Mouse (Mus musculus) megakaryocyte-erythroid progenitor cell, adult 5-6 weeks (primary cell): ENCODE measurements around the gene Papln. TPM values are rescaled to one million over a fixed set of nuclear protein-coding genes. Genes with fewer than 3 reads are reported as not detected.

Experiments used
- ATAC-seq: replicated peaks from 2 replicates; pipeline ENCODE4 v1.8.0; 2016; ENCODE audit warnings: mild to moderate bottlenecking, inconsistent platforms; ENCODE audit not compliant: severe bottlenecking, poor library complexity, low FRiP score, low TSS enrichment
- total RNA-seq, 2 experiments: library from RNA; stranded (forward) in 1 of 2; stranded (reverse) in 1 of 2; fragments of 200-1000, 215-1000 nt in 1 of 2; fragments of >200 nt in 1 of 2; fragmentation: Nextera tagmentation in 1 of 2; gene quantifications; 2 replicates each; pipeline ENCODE4 v1.2.3; 2014 to 2017

The Papln gene
- total RNA-seq (2014; fragmentation: Nextera tagmentation) (not detected in 2 replicates), total RNA-seq (2017) (not detected in 2 replicates)

DNA sequence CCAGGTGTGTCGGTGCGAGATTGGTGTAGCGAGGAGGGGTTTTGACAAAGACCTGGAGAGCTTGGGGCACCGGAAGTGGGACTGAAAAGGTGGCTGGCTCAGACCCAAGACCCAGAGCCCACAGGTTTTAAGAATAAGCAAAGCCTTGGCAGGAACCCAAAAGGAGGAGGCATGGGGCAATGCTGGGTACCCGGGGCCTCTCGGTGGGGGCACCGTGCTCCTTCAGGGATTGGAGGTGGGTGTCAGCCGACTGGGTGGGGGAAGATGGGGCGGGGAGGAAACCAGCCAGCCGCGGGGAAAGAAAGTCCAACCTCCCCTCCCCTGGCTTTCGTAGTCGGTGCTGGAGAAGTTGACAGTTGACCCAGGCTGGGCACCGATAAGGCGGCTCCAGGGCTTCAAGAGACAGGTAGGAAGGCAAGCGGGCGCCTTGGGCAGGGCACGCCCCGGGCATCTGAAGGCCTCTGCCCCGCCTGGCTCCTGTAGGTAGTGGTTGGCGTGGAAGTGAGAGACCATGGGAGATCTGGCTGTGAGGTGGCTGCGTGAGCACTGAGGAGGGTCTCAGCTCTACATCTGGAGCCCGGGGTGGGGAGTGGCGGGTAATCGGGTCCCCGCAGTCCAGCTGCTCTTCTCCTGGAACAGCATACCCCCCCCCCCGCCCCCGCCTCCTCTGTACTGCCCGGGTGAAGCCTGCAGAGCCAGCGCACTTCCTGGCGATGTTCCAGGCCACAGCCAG lies at the start of gene Papln:
TSS of gene Papln (plus strand) at position 324 of the 733 bp plus-strand sequence.
- ATAC-seq: peak; percentile 74

DNA sequence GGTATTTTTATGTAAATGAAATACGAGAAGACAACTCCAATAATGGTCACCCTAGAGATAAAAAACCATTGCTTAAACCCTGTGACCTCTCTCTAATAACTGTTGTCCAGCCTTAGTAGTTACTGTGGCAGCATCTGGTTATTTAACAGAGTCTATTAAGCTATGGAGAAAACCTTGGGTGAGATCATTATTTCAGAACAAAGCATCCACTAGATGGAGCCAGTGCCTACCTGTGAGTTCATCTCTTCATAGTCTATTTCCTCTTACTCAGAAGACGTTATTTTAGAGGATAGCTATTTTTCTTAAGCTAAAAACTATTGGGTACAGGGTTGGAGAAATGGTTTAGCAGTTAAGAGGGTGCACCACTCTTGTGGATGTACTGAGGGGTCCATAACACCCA lies 49.7 kb upstream of the Papln start:
- 0 out of 2 replicates have a peak, but pooled peaks have one; percentile 52 for ATAC-seq

DNA sequence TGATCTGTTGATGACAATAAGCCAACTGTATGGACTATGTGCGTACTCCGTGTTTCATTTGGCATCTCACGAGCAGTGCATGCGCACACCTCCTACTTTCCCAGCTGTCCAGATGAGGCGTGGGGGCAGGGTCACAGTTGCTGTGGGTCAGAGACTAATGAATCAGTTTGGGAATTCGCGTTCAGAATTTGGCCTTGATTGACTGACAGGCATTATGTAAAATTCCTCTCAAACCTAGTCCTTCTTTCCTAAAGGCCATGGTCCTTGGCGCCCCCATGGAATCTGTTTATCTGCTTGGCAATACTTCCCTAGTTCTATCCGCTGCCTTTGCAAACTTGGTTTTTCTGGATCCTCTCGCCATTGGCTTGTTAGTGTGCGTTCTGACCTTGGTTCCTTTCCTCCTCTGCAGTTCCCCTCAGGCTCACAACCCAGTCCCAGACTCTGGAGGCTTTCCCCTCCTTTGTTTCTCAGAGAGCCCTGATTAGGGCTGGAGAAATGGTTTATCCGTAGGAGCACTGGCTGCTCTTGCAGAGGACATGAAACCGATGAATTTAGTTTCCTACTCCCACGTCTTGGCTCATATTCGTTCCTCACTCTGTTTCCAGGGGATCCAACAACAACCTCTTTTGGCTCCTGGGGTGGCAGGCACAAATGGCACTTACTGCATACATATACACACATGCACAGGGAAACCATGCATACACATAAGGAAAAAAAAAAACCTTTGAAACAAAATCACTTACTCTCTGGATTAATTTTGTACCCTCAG lies 46.8 kb upstream of the Papln start:
- ATAC-seq: no peak

DNA sequence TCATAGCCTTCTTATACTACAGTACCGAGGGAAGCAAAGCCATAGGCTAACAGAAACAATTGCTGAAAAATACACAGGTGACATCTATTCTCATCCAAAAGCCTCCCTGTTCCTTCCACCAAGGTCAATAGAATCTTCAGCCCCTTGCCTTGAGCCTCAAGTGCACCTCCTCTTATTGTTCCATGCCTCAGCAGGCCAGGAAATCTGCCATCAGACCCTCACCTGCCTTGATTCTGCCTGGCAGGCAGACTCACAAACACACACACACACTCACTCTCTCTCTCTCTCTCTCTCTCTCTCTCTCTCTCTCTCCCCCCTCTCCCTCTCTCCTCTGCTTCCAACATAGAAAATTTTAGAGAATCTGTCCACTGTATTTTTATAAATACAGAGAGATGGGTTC lies 44.0 kb upstream of the Papln start:
- no peak for ATAC-seq

DNA sequence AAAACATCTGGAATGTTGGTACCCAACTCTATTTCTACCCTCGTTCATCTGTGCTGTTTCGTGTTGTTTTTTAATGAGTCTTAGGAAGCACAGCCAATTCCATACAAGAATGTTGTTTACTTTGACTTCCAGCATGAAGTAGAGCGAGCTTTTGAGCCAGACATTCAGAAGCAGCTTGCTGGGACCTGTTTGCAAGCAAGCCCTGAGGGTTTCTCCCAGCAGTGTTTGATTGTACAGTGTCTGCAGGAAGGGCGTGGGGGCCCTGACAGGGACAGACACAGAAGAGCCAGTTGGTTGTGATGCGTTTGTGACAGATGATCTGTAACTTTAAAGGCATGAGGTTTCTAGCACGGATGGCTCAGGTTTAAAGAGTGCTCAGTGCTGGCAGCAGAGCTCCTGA lies 42.2 kb upstream of the Papln start:
- ATAC-seq: no peak

DNA sequence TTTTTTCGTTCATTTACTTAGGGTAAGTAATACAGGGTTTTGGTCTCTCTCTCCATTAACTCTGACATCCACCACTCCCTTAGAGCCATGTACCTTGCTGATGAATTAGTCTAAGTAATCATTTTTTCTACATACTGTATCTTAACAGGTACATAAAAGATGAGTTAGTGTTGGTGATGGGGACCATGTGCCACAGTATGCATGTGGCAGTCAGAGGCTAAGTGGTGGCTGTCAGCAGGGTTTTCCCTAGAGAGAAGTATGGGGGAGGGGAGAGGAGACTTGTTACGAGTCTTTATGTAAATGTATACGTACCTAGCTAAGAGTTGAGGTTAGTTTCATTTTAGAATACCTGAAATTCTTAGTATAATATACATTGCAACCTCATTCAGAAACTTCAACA lies 40.4 kb upstream of the Papln start:
- ATAC-seq: no peak

DNA sequence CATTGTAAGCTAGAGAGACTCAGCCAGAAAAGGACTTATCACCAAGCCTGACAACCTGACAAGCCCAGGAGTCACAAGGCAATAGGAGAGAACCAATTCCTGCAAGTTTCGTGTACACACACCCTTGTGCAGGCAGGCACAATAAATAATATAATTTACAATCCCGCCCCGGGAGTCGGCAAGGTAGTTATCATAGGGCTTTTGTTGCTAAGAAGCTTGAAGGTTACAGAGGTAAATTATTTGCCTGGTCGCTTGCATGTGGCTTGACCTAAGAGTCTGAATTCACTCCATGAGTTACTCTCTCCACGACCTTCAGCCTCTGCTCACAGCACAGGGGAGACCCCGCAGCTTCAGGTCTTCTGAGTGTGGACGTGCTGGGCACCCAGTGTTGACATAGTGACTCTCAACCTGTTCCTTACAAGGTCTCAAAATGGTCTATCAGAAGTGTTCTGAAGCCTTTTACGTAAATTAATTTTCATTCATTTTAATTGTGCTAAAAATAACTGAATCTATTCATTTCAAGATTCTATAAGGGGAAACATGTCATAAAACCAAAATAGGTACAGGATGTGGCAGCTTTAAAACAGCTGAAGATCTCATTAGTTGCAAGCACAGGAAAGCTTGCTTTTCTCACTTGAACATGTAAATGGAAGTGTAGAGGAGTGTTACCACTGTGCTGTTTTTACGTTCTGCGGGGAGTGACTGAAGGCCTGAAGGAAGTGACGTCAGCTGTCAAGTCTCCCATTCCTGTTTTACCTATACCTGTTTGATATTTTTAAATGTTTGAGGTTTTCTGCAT lies 36.7 kb upstream of the Papln start:
- ATAC-seq: no peak

DNA sequence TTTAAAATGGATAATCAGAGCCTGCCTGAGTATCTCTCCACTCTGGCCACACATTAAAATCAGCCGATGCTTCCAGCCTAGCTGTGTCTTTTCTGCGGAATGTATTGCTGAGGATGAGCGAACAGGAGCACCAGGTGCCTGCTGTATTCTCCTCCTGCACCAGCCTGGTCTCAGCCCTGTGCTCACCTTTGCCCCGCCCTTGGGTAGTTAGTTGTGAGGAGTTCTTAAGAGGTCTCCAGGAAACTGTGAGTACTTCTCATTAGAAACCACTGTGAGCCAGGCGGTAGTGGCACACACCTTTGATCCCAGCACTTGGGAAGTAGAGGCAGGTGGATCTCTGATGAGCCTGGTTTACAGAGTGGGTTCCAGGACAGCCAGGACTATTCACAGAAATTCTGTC lies 31.2 kb upstream of the Papln start:
- no peak for ATAC-seq

DNA sequence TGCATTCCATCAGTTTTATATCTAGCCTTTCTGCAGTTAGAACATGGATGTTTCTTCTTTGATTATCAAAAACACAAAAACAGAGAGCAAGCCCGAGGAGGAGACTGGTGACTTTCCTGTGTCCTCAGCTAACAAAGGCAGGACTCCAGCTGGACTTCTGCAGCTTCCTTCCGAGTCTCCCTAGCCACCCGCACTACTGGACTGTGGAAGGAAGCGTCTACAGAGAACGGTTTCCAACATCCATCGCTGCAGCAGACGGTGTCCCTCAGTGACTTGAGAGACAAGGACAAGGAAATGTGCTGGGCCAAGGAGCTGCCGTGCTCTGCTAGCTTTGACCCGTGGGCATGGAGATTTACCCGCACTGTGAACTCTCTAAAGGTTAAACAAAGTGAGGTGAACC lies 29.4 kb upstream of the Papln start:
- no peak for ATAC-seq

DNA sequence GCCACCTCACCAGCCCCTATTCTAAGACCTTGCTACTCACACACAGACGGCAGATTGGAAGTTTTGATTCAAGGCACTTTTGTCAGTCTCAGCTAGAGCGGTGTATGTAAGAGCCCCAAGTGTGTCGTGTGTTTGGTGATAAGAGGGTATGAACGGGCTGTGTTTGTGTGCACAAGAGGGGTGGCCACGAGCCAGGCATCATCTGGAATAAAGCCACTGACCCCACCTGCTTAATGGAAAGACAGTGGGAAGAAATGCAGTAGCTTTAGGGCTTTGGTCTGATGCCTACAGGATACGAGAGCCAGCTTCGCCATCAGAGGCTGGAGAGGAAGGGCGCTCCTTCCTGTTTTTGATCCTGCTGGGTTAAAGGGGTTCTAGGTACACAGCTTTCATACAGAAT lies 27.2 kb upstream of the Papln start:
- no peak for ATAC-seq

DNA sequence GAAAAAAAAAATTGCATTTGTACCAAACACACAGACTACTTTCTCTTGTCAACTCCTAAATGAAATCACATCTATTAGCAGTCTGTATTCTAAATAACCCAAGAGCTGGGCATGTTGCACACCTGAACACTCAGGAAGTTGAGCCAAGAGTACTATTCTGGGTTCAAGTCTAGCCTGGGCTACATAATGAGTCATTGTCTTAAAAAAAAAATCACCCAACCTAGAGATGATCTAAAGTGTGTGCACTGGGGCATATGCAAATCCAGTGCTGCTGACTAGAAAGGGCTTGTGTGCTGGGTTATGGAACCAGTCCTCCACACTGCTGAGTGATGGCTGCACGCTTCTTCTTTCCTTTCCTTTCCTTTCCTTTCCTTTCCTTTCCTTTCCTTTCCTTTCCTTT lies 24.8 kb upstream of the Papln start:
- ATAC-seq: no peak

DNA sequence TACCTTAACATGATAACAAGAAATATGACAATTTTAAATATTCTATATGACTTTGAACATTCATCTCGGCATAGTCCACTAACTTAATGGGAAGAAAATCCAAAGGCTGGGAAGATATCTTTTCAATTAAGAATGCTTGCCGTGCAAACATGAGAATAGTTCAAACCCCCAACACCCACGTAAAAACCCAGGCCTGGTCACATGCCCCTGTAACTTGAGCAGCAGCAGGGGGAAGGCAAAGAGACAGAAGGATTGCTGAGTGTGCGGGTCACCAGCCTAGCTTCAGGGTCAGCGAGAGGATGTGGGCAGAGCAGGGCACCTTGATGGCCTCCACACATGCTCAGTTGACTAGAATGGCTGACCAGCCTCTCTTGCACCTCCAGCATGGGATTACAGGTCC lies 21.7 kb upstream of the Papln start:
- ATAC-seq: no peak

DNA sequence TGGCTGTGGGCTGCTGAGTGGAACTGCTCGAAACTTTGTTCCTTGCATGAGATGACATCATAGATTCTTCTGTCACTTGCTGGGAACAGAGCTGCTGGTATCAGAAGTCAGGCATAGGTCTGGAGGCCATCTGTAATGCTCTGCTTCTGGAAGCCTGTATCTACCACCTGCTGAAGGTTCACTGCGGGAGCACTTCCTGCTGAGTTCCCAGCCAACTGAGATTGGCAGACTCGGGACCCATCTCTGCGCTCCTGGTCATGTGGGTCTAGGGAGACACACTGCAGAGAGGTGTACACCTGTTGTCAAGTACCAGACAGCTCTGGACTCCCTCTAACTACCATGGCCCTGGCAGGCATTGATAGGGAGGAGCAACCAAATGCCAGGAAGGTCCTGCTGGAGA lies 20.6 kb upstream of the Papln start:
- no peak for ATAC-seq

DNA sequence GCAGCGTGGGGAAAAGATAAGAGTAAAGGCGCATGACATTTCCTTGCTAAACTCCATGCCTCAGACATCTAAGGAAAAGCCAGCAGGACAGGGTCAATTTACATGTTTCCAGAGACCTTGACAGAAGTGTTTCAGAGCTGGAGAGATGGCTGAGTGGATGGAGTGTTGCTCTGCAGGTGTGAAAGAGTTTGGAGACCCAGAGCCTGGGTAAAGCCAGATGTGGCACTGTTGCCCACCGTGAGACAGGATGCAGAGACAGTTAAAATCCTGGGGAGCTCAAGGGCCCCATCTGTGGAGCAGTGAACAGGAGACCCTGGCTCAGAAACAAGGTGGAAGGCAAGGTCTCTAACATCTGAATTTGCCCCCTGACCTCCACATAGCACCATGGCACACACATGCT lies 19.7 kb upstream of the Papln start:
- ATAC-seq: no peak

DNA sequence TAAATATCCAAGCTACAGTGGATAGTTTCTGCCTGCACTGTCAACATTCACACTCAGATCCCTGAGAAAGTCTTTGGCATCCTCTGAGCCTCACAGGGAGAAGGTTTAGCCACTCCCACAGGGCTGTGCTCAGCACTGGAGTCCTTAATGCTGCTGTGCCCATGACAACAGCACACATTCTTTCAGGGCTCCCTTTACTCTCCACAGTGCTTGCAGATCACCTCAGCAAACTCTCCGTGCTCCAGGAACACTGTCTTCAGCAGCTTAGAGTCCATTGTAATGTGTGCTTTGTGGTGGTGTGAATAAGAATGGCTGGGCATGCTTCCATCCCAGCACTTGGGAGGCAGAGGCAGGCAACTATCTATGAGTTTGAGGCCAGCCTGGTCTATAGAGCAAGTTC lies 14.2 kb upstream of the Papln start:
- no peak for ATAC-seq

DNA sequence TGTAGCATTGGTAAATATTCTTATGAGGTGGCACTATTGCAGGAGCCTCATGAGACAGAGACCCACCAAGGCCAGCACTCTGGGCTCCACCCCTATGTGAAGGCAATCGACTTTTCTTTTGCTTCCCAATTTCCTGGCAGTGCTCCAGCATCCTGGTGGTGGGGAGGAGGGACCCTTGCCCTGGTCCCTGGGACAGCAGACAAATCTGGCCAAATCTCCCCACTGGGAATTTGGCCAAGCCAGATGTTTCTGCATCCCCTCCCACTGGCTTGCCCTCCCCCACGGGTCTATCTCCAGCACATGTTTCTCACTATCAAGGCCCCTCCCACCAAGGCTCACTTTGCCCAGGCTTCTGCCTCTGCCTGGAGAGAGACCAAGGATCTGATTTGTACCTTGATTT lies 10.9 kb upstream of the Papln start:
- 0 out of 2 replicates have a peak, but pooled peaks have one; percentile 47 for ATAC-seq

DNA sequence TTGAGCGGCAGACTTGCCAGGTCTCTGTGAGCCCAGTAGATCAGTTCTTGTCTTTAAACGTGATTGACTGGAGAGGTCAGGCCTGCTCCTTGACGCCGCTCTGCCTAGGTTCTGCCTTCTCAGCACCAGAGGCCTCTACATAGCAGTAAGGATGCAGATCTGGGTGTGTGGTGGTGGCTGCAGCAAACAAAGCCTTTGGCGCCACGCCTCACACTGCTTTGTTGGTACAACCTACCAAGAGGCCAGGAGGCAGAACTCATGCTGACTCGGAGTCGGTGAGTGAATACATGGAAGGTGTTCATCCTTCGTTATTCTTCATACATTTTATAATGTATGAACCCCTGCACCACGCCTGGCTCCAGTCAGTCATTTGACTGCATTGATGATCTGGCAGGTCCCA lies 4.7 kb upstream of the Papln start:
- ATAC-seq: no peak

DNA sequence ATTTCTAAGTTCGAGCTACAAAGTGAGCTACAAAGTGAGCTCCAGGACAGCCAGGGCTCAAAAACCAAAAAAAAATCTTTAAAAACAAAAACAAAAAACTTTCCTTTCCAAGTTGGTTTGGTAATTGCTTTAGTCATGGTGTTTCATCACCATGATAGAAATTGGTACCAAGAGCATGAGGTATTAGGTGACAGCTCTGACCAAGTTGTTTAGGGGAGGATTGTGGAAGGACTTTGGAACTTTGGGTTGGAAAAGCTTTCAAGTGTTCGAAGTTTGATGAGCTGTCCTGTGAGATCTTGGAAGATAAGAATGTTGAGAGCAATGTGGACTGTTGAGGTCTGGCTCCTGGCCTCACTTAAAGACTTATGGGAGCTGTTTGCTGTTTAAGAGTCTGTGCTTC lies 3.2 kb upstream of the Papln start:
- no peak for ATAC-seq

DNA sequence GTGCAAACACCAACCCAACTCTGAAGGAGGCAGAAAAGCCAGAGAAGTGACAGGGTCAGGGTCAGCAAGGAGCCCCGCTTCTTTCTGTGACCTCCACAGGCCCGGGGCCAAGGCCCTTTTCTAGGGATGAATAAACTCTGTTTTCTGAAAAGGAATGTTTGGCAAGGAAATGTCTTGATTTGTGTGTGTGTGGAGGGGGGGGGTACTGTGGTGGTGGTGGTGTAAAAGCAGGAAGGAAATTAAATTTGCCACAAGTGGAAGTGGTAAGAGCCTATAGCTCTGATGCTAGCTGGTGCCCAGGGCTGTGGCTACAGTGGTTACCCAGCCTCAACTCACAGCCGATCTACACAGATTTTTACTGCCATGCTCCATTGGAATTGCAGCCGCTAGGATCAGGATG lies 728 bp upstream of the Papln start:
- ATAC-seq: no peak

DNA sequence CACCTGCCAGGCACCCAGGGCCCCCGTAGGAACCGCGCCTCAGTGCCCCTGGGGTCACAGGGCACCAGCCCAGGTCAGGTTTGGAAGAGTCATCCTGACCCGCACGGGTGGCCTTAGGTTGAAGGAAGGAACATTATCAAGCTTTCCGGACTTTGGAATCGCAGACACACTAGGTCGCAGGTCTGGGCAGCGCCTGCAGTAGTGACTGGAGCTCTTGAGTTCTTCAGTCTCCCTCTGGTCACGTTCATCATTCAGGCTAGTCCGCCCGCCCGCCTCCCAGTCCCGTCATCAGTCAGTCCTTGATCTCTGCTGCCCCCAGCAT lies 571 bp downstream of the Papln start:
- no peak; the same call in 1 of the 2 replicates for ATAC-seq
